In the genomic region with DNA sequence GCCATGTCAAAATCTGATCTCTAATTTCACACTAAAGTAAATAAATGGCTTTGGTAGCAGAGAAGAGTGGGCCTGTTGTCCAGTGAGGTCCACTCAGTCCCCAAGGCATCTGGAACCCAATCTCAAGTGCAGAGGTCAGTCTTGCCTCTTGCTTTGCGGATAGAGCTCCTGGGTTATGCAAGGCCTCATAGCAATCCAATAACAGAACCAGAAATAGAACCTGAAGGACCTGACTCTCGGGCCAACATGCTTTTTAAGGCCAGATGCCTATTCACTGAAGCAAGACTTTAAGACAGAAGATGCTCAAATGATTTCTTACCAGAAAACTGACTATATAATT, we compare ENCODE assay signal across 8 mouse cellular contexts. TPM values are rescaled to one million over a fixed set of nuclear protein-coding genes. Genes with fewer than 3 reads are reported as not detected.
DNase-seq lines count a peak whose midpoint lies in the region; ATAC-seq and TF ChIP-seq lines count a peak whose summit lies in the region.

No protein-coding gene starts in this region.

- H3K4me2 ChIP-seq in heart, embryonic 15.5 days, result peak overlapping the region; percentile 49
- peak overlapping the region; percentile 44 for H3K4me2 ChIP-seq in limb, embryonic 12.5 days
- peak overlapping the region; percentile 40 for H3K4me2 ChIP-seq in midbrain, postnatal 0 days (ENCODE audit: low read depth, low read length, poor library complexity, severe bottlenecking)

- H3K27me3 ChIP-seq in heart, embryonic 15.5 days, result no peaks in the 10 kb centered on the region
- H3K27me3 ChIP-seq in limb, embryonic 12.5 days, result no peaks in the 10 kb centered on the region
- no peaks in the 10 kb centered on the region for H3K27me3 ChIP-seq in midbrain, postnatal 0 days (ENCODE audit: insufficient read depth, low read length)

- 43% methylated on average over 2 of the region's 2 CpGs for WGBS in heart, embryonic 15.5 days
- 71% methylated on average over 2 of the region's 2 CpGs for WGBS in limb, embryonic 12.5 days
- 83% methylated on average over 2 of the region's 2 CpGs for WGBS in midbrain, postnatal 0 days

- TF ChIP-seq CTCF in midbrain, postnatal 0 days (IDR thresholded peaks at IDR 0.05), result no peak

- peak overlapping the region; percentile 80 for H3K4me3 ChIP-seq in heart, embryonic 15.5 days
- H3K4me3 ChIP-seq in limb, embryonic 12.5 days (replicated peaks), result no peak overlapping the region
- H3K4me3 ChIP-seq in midbrain, postnatal 0 days (ENCODE audit: low read depth, low read length), result peak overlapping the region; percentile 81; the same call in 1 of the 2 replicates

- H3K27ac ChIP-seq in heart, embryonic 15.5 days, result no peak overlapping the region
- no peak overlapping the region for H3K27ac ChIP-seq in limb, embryonic 12.5 days
- H3K27ac ChIP-seq in midbrain, postnatal 0 days (ENCODE audit: low read depth, low read length), result no peak overlapping the region

- ATAC-seq in heart, embryonic 15.5 days (replicated peaks; ENCODE audit: insufficient number of reproducible peaks, insufficient read depth, low FRiP score, low read depth), result no peak
- ATAC-seq in limb, embryonic 12.5 days (ENCODE audit: insufficient number of reproducible peaks, insufficient read depth, low FRiP score, low TSS enrichment, low read depth), result no peak
- no peak for ATAC-seq in midbrain, postnatal 0 days (ENCODE audit: low FRiP score)

- H3K4me1 ChIP-seq in heart, embryonic 15.5 days (replicated peaks), result peaks cover 16% of the 10 kb centered on the region
- H3K4me1 ChIP-seq in limb, embryonic 12.5 days (replicated peaks), result peaks cover 7% of the 10 kb centered on the region; the same call in 1 of the 2 replicates
- H3K4me1 ChIP-seq in midbrain, postnatal 0 days (ENCODE audit: insufficient read depth, low read length), result peaks cover 4% of the 10 kb centered on the region; the same call in 1 of the 2 replicates

- DNase-seq in adrenal gland, postnatal 14 days, result peak; percentile 14
- no peak for DNase-seq in adrenal gland, adult 18-20 months (ENCODE audit: low spot score in 2 of 2)
- DNase-seq in cerebellum, adult 8-10 months, result peak; percentile 33
- DNase-seq in midbrain, postnatal 0 days (ENCODE audit: low spot score), result no peak
- DNase-seq in right cerebral cortex, adult 18-20 months, result no peak
- DNase-seq in layer of hippocampus, postnatal 14 days (ENCODE audit: low spot score in 2 of 2), result no peak

- no peaks in the 10 kb centered on the region for H3K9me3 ChIP-seq in heart, embryonic 15.5 days (replicated peaks)
- H3K9me3 ChIP-seq in limb, embryonic 12.5 days, result no peaks in the 10 kb centered on the region
- H3K9me3 ChIP-seq in midbrain, postnatal 0 days (ENCODE audit: low read length), result no peaks in the 10 kb centered on the region

- no peaks in the 10 kb centered on the region for H3K36me3 ChIP-seq in heart, embryonic 15.5 days
- H3K36me3 ChIP-seq in limb, embryonic 12.5 days, result no peaks in the 10 kb centered on the region
- no peaks in the 10 kb centered on the region for H3K36me3 ChIP-seq in midbrain, postnatal 0 days (ENCODE audit: insufficient read depth, low read length)

- H3K9ac ChIP-seq in heart, embryonic 15.5 days, result no peak overlapping the region
- H3K9ac ChIP-seq in limb, embryonic 12.5 days (replicated peaks), result no peak overlapping the region
- H3K9ac ChIP-seq in midbrain, postnatal 0 days (replicated peaks; ENCODE audit: low read length, poor library complexity, severe bottlenecking), result no peak overlapping the region

RNA-seq across cellular contexts. Expression of a gene that starts 0.4 kb away (rescaled TPM):
- 35.3 and 35.4 TPM in 2 replicates for total RNA-seq in adrenal gland, postnatal 14 days (2021)
- total RNA-seq in adrenal gland, adult 18-20 months (2021), result 10 to 100 TPM; 24.6 to 37.7 TPM
- polyA plus RNA-seq in heart, embryonic 15.5 days (2015; fragmentation: Nextera tagmentation; extraction: Ambion mirVana), result 9.9 and 10.7 TPM in 2 replicates
- 8.6 and 9.2 TPM in 2 replicates for polyA plus RNA-seq in limb, embryonic 12.5 days (2016; fragmentation: Nextera tagmentation; extraction: Ambion mirVana)
- total RNA-seq in midbrain, postnatal 0 days (2014; rRNA removed), result 26.5 and 35.0 TPM in 2 replicates
- polyA plus RNA-seq in midbrain, postnatal 0 days (2015; fragmentation: Nextera tagmentation; extraction: Ambion mirVana), result 6.1 and 8.5 TPM in 2 replicates
- total RNA-seq in layer of hippocampus, postnatal 14 days (2021), result 10 to 100 TPM; 20.3 to 22.5 TPM

Comparison
In these comparisons a context has a peak if more than half of its experiments do, and no peak if none do; other contexts are left out.
1. DNase-seq: peak in adrenal gland, postnatal 14 days (single experiment) and cerebellum, adult 8-10 months (single experiment); none in adrenal gland, adult 18-20 months (0 of 2), midbrain, postnatal 0 days (single experiment), right cerebral cortex, adult 18-20 months (single experiment) and layer of hippocampus, postnatal 14 days (0 of 2).
2. Peak in every context shown above with its lines, with median percentiles within 50 percentile points of each other: H3K4me2 ChIP-seq.